Mouse (Mus musculus): ENCODE measurements around the gene Edn1. TPM values are rescaled to one million over a fixed set of nuclear protein-coding genes. Genes with fewer than 3 reads are reported as not detected.

Gene Edn1
- polyA plus RNA-seq, 1 experiment from 2014 or later: 10.6 TPM

- Histone ChIP-seq H3K4me1 (ENCODE audit: insufficient read depth, low read depth, low read length) (peaks cover 4% of the 10 kb centered on the region; the same call in 1 of the 2 replicates), H3K4me2 (replicated peaks; ENCODE audit: low read depth, low read length) (no peak overlapping the region), H3K27ac (ENCODE audit: low read length) (no peak overlapping the region), H3K36me3 (ENCODE audit: insufficient read depth, low read length) (no peaks in the 10 kb centered on the region), H3K4me3 (ENCODE audit: low read depth, low read length) (no peak overlapping the region), H3K9me3 (ENCODE audit: low read length) (no peaks in the 10 kb centered on the region), H3K27me3 (replicated peaks; ENCODE audit: insufficient read depth, low read length) (no peaks in the 10 kb centered on the region), H3K9ac (replicated peaks; ENCODE audit: low read depth) (no peak overlapping the region)
- ATAC-seq: no peak
- DNase-seq (ENCODE audit: low spot score): peak; percentile 32
- TF ChIP-seq EP300 (IDR thresholded peaks at IDR 0.05) (no peak), CTCF (IDR thresholded peaks at IDR 0.05) (no peak)
- WGBS: 62% methylated on average over 14 of the region's 14 CpGs
Measured at GRCm38 (mm10) chr13:42306870-42307800, 5.9 kb downstream of the Edn1 start.

GRCm38 (mm10) chr13:42308368-42309103 lies 7.3 kb downstream of the Edn1 start:
- Histone ChIP-seq H3K4me1 (ENCODE audit: insufficient read depth, low read depth, low read length) (peaks cover 4% of the 10 kb centered on the region; the same call in 1 of the 2 replicates), H3K9ac (replicated peaks; ENCODE audit: low read depth) (no peak overlapping the region), H3K27me3 (replicated peaks; ENCODE audit: insufficient read depth, low read length) (no peaks in the 10 kb centered on the region), H3K9me3 (ENCODE audit: low read length) (no peaks in the 10 kb centered on the region), H3K27ac (ENCODE audit: low read length) (no peak overlapping the region), H3K4me3 (ENCODE audit: low read depth, low read length) (no peak overlapping the region), H3K4me2 (replicated peaks; ENCODE audit: low read depth, low read length) (no peak overlapping the region), H3K36me3 (ENCODE audit: insufficient read depth, low read length) (no peaks in the 10 kb centered on the region)
- DNase-seq (ENCODE audit: low spot score): no peak
- WGBS: 69% methylated on average over 16 of the region's 16 CpGs
- TF ChIP-seq CTCF (IDR thresholded peaks at IDR 0.05) (no peak), EP300 (IDR thresholded peaks at IDR 0.05) (no peak)
- ATAC-seq: no peak

GRCm38 (mm10) chr13:42309804-42310203 lies 8.5 kb downstream of the Edn1 start:
- no peak for DNase-seq (ENCODE audit: low spot score)

GRCm38 (mm10) chr13:42315628-42316027 lies 14.4 kb downstream of the Edn1 start:
- TF ChIP-seq CTCF (IDR thresholded peaks at IDR 0.05) (no peak), EP300 (IDR thresholded peaks at IDR 0.05) (no peak)
- Histone ChIP-seq H3K27me3 (replicated peaks; ENCODE audit: insufficient read depth, low read length) (no peaks in the 10 kb centered on the region), H3K9ac (replicated peaks; ENCODE audit: low read depth) (no peak overlapping the region), H3K36me3 (ENCODE audit: insufficient read depth, low read length) (no peaks in the 10 kb centered on the region), H3K4me2 (replicated peaks; ENCODE audit: low read depth, low read length) (no peak overlapping the region), H3K4me3 (ENCODE audit: low read depth, low read length) (no peak overlapping the region), H3K9me3 (ENCODE audit: low read length) (no peaks in the 10 kb centered on the region), H3K4me1 (ENCODE audit: insufficient read depth, low read depth, low read length) (no peaks in the 10 kb centered on the region), H3K27ac (ENCODE audit: low read length) (no peak overlapping the region)
- WGBS: 52% methylated on average over 1 of the region's 1 CpGs
- no peak for ATAC-seq
- no peak for DNase-seq (ENCODE audit: low spot score)

More at GRCm38 (mm10) chr13:42309804-42310203, 8.5 kb downstream of the Edn1 start:
- Histone ChIP-seq H3K27ac (ENCODE audit: low read length) (no peak overlapping the region), H3K4me1 (ENCODE audit: insufficient read depth, low read depth, low read length) (peaks cover 3% of the 10 kb centered on the region; the same call in 1 of the 2 replicates), H3K4me2 (replicated peaks; ENCODE audit: low read depth, low read length) (no peak overlapping the region), H3K9ac (replicated peaks; ENCODE audit: low read depth) (no peak overlapping the region), H3K36me3 (ENCODE audit: insufficient read depth, low read length) (no peaks in the 10 kb centered on the region), H3K27me3 (replicated peaks; ENCODE audit: insufficient read depth, low read length) (no peaks in the 10 kb centered on the region), H3K4me3 (ENCODE audit: low read depth, low read length) (no peak overlapping the region), H3K9me3 (ENCODE audit: low read length) (no peaks in the 10 kb centered on the region)
- 35% methylated on average over 11 of the region's 11 CpGs for WGBS
- TF ChIP-seq EP300 (IDR thresholded peaks at IDR 0.05): no peak
- ATAC-seq: no peak

DNA sequence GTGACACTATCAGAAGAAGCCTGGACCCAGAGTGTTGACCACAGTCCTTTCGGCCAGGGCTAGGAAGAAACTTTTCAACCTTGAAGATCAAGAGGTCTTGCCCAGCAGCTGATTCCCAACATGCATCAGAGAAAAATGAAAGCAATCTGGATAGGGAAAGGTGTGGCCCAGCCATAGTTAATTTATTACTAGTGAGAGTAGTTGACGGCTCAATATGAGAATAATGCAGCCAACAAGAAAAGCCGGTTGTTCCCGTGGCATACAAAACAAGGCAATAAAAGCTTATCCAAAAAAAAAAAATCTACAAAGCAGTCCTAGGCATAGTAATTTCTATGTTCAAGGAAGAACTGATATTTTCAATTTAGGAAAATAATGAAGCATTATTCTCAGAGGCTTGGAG lies 16.5 kb downstream of the Edn1 start:
- no peak overlapping the region for H3K9ac ChIP-seq (replicated peaks; ENCODE audit: low read depth)
- H3K4me2 ChIP-seq (replicated peaks; ENCODE audit: low read depth, low read length): no peak overlapping the region
- no peak overlapping the region for H3K4me3 ChIP-seq (ENCODE audit: low read depth, low read length)
- no peak for TF ChIP-seq EP300 (IDR thresholded peaks at IDR 0.05)
- no peak for TF ChIP-seq CTCF (IDR thresholded peaks at IDR 0.05)
- ATAC-seq: no peak
- no peaks in the 10 kb centered on the region for H3K36me3 ChIP-seq (ENCODE audit: insufficient read depth, low read length)
- WGBS: 57% methylated on average over 4 of the region's 4 CpGs
- no peaks in the 10 kb centered on the region for H3K9me3 ChIP-seq (ENCODE audit: low read length)
- H3K4me1 ChIP-seq (ENCODE audit: insufficient read depth, low read depth, low read length): no peaks in the 10 kb centered on the region
- H3K27me3 ChIP-seq (replicated peaks; ENCODE audit: insufficient read depth, low read length): no peaks in the 10 kb centered on the region
- no peak for DNase-seq (ENCODE audit: low spot score)
- no peak overlapping the region for H3K27ac ChIP-seq (ENCODE audit: low read length)

DNA sequence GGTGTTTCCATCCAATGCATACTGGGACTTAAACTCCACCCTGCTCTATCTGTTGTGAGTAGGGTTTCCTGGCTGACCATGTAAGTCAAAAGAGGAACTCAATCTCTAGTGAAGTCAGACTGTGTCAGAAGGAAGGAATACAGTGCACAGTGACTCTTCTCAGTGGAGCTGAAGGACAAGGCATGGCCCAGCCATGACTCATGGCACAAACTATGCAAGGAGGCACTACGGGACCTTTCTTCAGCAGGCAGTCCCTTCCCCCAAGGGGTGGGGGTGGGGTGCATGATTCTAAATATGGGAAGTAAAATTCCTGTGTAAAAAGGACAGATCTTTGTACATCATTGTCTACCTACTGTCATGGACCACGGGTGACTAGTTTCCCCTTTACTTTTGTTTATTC lies 27.3 kb downstream of the Edn1 start:
- H3K36me3 ChIP-seq (ENCODE audit: insufficient read depth, low read length): no peaks in the 10 kb centered on the region
- ATAC-seq: peak; percentile 59
- 47% methylated on average over 2 of the region's 2 CpGs for WGBS

More for the DNA sequence above, 27.3 kb downstream of the Edn1 start:
- Histone ChIP-seq H3K9me3 (ENCODE audit: low read length) (no peaks in the 10 kb centered on the region), H3K4me1 (ENCODE audit: insufficient read depth, low read depth, low read length) (no peaks in the 10 kb centered on the region), H3K4me3 (ENCODE audit: low read depth, low read length) (no peak overlapping the region), H3K27me3 (replicated peaks; ENCODE audit: insufficient read depth, low read length) (no peaks in the 10 kb centered on the region), H3K9ac (replicated peaks; ENCODE audit: low read depth) (no peak overlapping the region), H3K4me2 (replicated peaks; ENCODE audit: low read depth, low read length) (no peak overlapping the region), H3K27ac (ENCODE audit: low read length) (no peak overlapping the region)
- TF ChIP-seq CTCF (IDR thresholded peaks at IDR 0.05) (no peak), EP300 (IDR thresholded peaks at IDR 0.05) (no peak)
- peak; percentile 45 for DNase-seq (ENCODE audit: low spot score)
